13 mouse cellular contexts compared by ENCODE assay signal in genomic region chr14:48132241-48132640, GRCm38 (mm10). TPM values are rescaled to one million over a fixed set of nuclear protein-coding genes. Genes with fewer than 3 reads are reported as not detected.
DNase-seq lines count a peak whose midpoint lies in the region; ATAC-seq and TF ChIP-seq lines count a peak whose summit lies in the region.
"Had no signal": no experiment of that assay in that cellular context is flagged by ENCODE, and none has a peak within 500 bp of the region (broad histone marks: within the 10 kb centered on the region; RNA-seq: fewer than 3 reads in every experiment).

No protein-coding gene starts in this region.

- no peak for DNase-seq in heart, postnatal 14 days
- DNase-seq in kidney, postnatal 25 days: no peak
- no peak for DNase-seq in left cerebral cortex, adult 18-20 months (ENCODE audit: low spot score in 2 of 2)
- DNase-seq: left cerebral cortex, postnatal 4 days; thymus, adult 2 months had no signal

- H3K4me2 ChIP-seq in heart, embryonic 11.5 days: no peak overlapping the region
- H3K4me2 ChIP-seq in kidney, embryonic 16.5 days (replicated peaks; ENCODE audit: low read depth, low read length): no peak overlapping the region
- H3K4me2 ChIP-seq: midbrain, embryonic 11.5 days had no signal

- intact Hi-C loops in heart, postnatal 14 days (cut with DNase I): loop anchor here (5.0 kb wide), 2 partner anchors 40 to 165 kb away; no protein-coding TSS in a partner anchor

- H3K4me3 ChIP-seq in heart, embryonic 11.5 days (ENCODE audit: low read depth, low read length): no peak overlapping the region
- no peak overlapping the region for H3K4me3 ChIP-seq in kidney, embryonic 16.5 days (ENCODE audit: low read length)
- H3K4me3 ChIP-seq in bone marrow, adult 2 months (replicated peaks; ENCODE audit: control insufficient read depth, low read depth, low read length): no peak overlapping the region
- no peak overlapping the region for H3K4me3 ChIP-seq in brown adipose tissue, adult 24 weeks (ENCODE audit: insufficient read depth, low read depth, low read length)
- H3K4me3 ChIP-seq: neural tube, embryonic 12.5 days had no signal

- H3K27ac ChIP-seq in heart, embryonic 11.5 days (ENCODE audit: low read depth, low read length): peak overlapping the region; percentile 32; the same call in 1 of the 2 replicates
- peak overlapping the region; percentile 38; the same call in 1 of the 2 replicates for H3K27ac ChIP-seq in kidney, embryonic 16.5 days (ENCODE audit: low read length)
- H3K27ac ChIP-seq in bone marrow, adult 2 months (ENCODE audit: control insufficient read depth, insufficient read depth, low read depth, low read length, poor library complexity): peak overlapping the region; percentile 89
- peak overlapping the region; percentile 73 for H3K27ac ChIP-seq in brown adipose tissue, adult 24 weeks (replicated peaks; ENCODE audit: low read depth, low read length)
- H3K27ac ChIP-seq: neural tube, embryonic 12.5 days had no signal

- H3K27me3 ChIP-seq in heart, embryonic 11.5 days (ENCODE audit: control insufficient read depth, insufficient read depth, low read length): peaks cover 7% of the 10 kb centered on the region
- no peaks in the 10 kb centered on the region for H3K27me3 ChIP-seq in kidney, embryonic 16.5 days (ENCODE audit: insufficient read depth, low read length)
- H3K27me3 ChIP-seq: lung, embryonic 15.5 days; neural tube, embryonic 12.5 days had no signal

- 67% methylated on average over 3 of the region's 3 CpGs for WGBS in heart, embryonic 11.5 days (ENCODE audit: insufficient replicate concordance)
- WGBS in kidney, embryonic 16.5 days: 69% methylated on average over 3 of the region's 3 CpGs
- WGBS in bone marrow, adult 2 months: 71% methylated on average over 3 of the region's 3 CpGs

- no peaks in the 10 kb centered on the region for H3K36me3 ChIP-seq in heart, embryonic 11.5 days (ENCODE audit: control insufficient read depth, insufficient read depth, low read length)
- H3K36me3 ChIP-seq in kidney, embryonic 16.5 days (ENCODE audit: insufficient read depth, low read length): no peaks in the 10 kb centered on the region
- H3K36me3 ChIP-seq: lung, embryonic 15.5 days; neural tube, embryonic 12.5 days had no signal

- no peak for TF ChIP-seq CTCF in bone marrow, adult 2 months (IDR thresholded peaks at IDR 0.05; ENCODE audit: control insufficient read depth, insufficient read depth, low read length)

- no peak for TF ChIP-seq POLR2A in bone marrow, adult 2 months (IDR thresholded peaks at IDR 0.05; ENCODE audit: borderline replicate concordance, control insufficient read depth, low read depth, low read length)

- no peak overlapping the region for H3K9ac ChIP-seq in heart, embryonic 11.5 days (ENCODE audit: low read depth, low read length)
- H3K9ac ChIP-seq in kidney, embryonic 16.5 days (replicated peaks; ENCODE audit: low read length): no peak overlapping the region
- H3K9ac ChIP-seq: lung, embryonic 15.5 days; neural tube, embryonic 12.5 days had no signal

- peaks cover 36% of the 10 kb centered on the region for H3K4me1 ChIP-seq in heart, embryonic 11.5 days (ENCODE audit: control insufficient read depth, insufficient read depth, low read length)
- H3K4me1 ChIP-seq in kidney, embryonic 16.5 days (ENCODE audit: insufficient read depth, low read length): peaks cover 64% of the 10 kb centered on the region
- H3K4me1 ChIP-seq in bone marrow, adult 2 months (ENCODE audit: control insufficient read depth, insufficient read depth, low read length): peaks cover 3% of the 10 kb centered on the region; the same call in 1 of the 2 replicates
- peaks cover 56% of the 10 kb centered on the region for H3K4me1 ChIP-seq in brown adipose tissue, adult 24 weeks (ENCODE audit: control insufficient read depth, insufficient read depth, insufficient read length, low read length)

- no peak for ATAC-seq in heart, embryonic 11.5 days (replicated peaks; ENCODE audit: insufficient number of reproducible peaks, low FRiP score, low TSS enrichment)
- no peak for ATAC-seq in kidney, embryonic 16.5 days (ENCODE audit: low FRiP score, low TSS enrichment)
- no peak for ATAC-seq in erythroid progenitor cell, adult 5-6 weeks (replicated peaks; ENCODE audit: low FRiP score, poor library complexity, severe bottlenecking)

- H3K9me3 ChIP-seq in heart, embryonic 11.5 days (replicated peaks; ENCODE audit: control insufficient read depth, low read length): no peaks in the 10 kb centered on the region
- H3K9me3 ChIP-seq in kidney, embryonic 16.5 days (ENCODE audit: low read length): no peaks in the 10 kb centered on the region
- H3K9me3 ChIP-seq: lung, embryonic 15.5 days; neural tube, embryonic 12.5 days had no signal

RNA-seq across cellular contexts. Expression of gene Peli2, which starts 11.6 kb away (rescaled TPM):
- 4.0 TPM in 2 replicates for polyA plus RNA-seq in heart, embryonic 11.5 days (2014; fragmentation: Nextera tagmentation; extraction: Ambion mirVana)
- total RNA-seq in heart, postnatal 14 days (2021): 10 to 100 TPM; 15.6 to 18.6 TPM
- polyA plus RNA-seq in kidney, embryonic 16.5 days (2015; fragmentation: Nextera tagmentation; extraction: Ambion mirVana): 8.6 and 9.4 TPM in 2 replicates
- polyA plus RNA-seq in bone marrow, adult 2 months (2011; ENCODE audit: insufficient read depth, insufficient read length, low replicate concordance, missing spikeins): 2.2 and 8.8 TPM in 2 replicates
- polyA plus RNA-seq in brown adipose tissue, adult 24 weeks (2012; ENCODE audit: insufficient read depth, insufficient read length, missing spikeins): 18.2 and 23.7 TPM in 2 replicates
- 10 to 100 TPM; 12.7 to 20.8 TPM for total RNA-seq in left cerebral cortex, adult 18-20 months (2021)
- total RNA-seq in erythroid progenitor cell, adult 5-6 weeks (2015; ENCODE audit: low replicate concordance): 0.72 and 2.5 TPM in 2 replicates
- 0.64 and 1.1 TPM in 2 replicates for total RNA-seq in erythroid progenitor cell, adult 5-6 weeks (2017; ENCODE audit: low replicate concordance)

Comparison
In these comparisons a context has a peak if more than half of its experiments do, and no peak if none do; other contexts are left out.
1. H3K27ac ChIP-seq: peak in every context shown above with its lines; median percentile 89 in bone marrow, adult 2 months; 73 in brown adipose tissue, adult 24 weeks; 38 in kidney, embryonic 16.5 days; 32 in heart, embryonic 11.5 days.